Mouse (Mus musculus): ENCODE measurements around the gene Larp4b.
"Not testable (repeated sequence)": the region's sequence is repeated elsewhere in the genome, so short reads cannot be mapped to it uniquely, and the experiment has no call there.

The Larp4b gene

GRCm38 (mm10) chr13:9093316-9094155 lies at the start of gene Larp4b:
Larp4b (plus strand) TSS chr13:9093881.
- H3K27me3 ChIP-seq (ENCODE audit: control insufficient read depth, insufficient read depth, low read length, poor library complexity, severe bottlenecking), result no peaks in the 10 kb centered on the region
- DNase-seq (ENCODE audit: low read depth, low spot score), result peak; percentile 99
- H3K36me3 ChIP-seq (ENCODE audit: control insufficient read depth, insufficient read depth, low read length, poor library complexity, severe bottlenecking), result no peaks in the 10 kb centered on the region

DNA sequence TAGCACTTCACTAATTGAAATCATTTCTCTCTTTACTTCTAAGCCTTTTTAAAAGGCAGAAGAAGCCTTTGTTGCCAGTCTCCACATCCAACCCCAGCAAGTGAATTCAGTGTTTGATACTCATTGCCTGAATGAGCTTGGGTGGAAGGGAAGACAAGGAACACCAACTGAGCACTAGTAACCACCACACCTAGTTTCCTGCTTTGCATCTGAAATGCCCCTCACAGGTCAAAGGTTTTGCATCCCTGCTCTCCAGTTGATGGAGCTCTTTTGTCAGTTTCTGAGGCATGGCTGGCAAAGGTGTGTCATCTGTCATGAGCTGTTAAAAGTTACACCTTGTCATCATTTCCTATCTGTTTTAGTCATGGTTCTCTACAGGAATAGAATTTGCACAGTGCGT lies 49.0 kb upstream of the Larp4b start:
- Histone ChIP-seq H3K36me3 (ENCODE audit: control insufficient read depth, insufficient read depth, low read length, poor library complexity, severe bottlenecking) (no peaks in the 10 kb centered on the region), H3K27me3 (ENCODE audit: control insufficient read depth, insufficient read depth, low read length, poor library complexity, severe bottlenecking) (no peaks in the 10 kb centered on the region)
- no peak for DNase-seq (ENCODE audit: low read depth, low spot score)

DNA sequence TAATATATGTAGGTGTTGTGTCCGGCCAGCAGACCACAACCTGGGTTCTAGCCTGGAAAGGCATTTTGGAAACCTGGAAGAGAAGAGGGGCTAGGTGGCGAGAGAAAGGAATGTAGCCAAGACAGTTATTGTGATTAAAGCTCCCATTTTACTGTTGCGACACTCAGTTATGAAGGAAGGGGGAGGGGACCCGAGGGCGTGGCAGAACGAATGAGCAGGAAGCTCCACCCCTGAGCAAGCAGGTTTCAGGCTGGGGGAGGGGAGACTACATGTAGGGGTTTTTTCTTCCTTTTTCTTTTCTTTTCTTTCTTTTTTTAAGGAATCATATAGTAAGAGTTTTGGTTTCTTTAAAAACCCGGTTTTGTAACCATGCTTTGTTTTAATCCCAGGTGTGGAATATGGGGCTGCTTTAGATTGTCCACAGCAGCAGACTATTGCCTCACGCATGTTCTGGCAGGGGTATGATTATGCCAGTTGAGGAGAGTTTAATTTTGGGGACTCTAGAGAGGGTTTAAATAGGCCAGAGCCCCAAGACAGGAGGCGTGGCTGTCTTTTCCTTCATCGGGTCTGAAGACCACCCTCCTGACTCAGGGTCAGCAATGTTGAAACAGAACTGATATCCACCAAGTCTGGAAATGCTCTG lies 41.5 kb upstream of the Larp4b start:
- H3K27me3 ChIP-seq (ENCODE audit: control insufficient read depth, insufficient read depth, low read length, poor library complexity, severe bottlenecking); DNase-seq (ENCODE audit: low read depth, low spot score): not testable (repeated sequence)

GRCm38 (mm10) chr13:9057277-9057676 lies 36.4 kb upstream of the Larp4b start:
- H3K36me3 ChIP-seq (ENCODE audit: control insufficient read depth, insufficient read depth, low read length, poor library complexity, severe bottlenecking), result no peaks in the 10 kb centered on the region

More for the DNA sequence above, 41.5 kb upstream of the Larp4b start:
- not testable (repeated sequence) for H3K36me3 ChIP-seq (ENCODE audit: control insufficient read depth, insufficient read depth, low read length, poor library complexity, severe bottlenecking)

DNA sequence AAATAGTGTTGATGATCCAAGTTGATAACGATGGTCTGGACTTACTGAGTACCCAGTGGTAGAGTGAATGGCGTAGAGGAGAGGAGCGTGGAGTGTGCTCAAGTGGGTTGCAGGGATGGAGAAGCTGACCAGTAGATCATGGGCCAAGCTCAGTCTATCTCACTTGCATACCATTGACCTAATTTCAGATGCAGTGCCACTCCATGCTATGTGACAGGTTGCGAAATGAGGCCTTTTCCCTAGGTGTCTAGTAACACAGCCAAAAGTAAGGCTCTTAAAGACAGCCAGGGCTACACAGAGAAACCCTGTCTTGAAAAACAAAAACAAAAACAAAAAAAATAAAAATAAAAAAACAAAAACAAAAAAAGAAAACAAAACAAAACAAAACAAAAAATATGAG lies 35.0 kb upstream of the Larp4b start:
- no peak for DNase-seq (ENCODE audit: low read depth, low spot score)
- Histone ChIP-seq H3K36me3 (ENCODE audit: control insufficient read depth, insufficient read depth, low read length, poor library complexity, severe bottlenecking) (no peaks in the 10 kb centered on the region), H3K27me3 (ENCODE audit: control insufficient read depth, insufficient read depth, low read length, poor library complexity, severe bottlenecking) (no peaks in the 10 kb centered on the region)

More at GRCm38 (mm10) chr13:9057277-9057676, 36.4 kb upstream of the Larp4b start:
- no peaks in the 10 kb centered on the region for H3K27me3 ChIP-seq (ENCODE audit: control insufficient read depth, insufficient read depth, low read length, poor library complexity, severe bottlenecking)
- DNase-seq (ENCODE audit: low read depth, low spot score), result no peak

DNA sequence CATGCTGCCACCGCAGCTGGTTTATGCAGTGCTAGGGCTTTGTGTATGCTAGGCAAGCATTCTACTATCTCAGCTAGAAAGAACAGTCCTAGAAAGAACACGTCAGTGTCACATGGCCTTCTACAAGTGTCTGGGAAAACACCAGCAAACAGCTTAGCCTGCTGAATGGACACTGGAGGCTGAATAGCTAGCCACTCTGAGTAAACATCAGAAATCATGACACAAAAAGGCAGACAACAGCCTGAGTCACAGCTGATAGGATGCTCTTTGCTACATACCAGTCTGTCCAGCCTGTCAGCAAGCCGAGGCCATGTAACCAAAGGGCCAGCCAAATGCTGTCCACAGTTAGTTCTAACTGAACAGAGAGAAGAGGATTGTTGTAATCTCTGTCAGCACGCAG lies 32.3 kb upstream of the Larp4b start:
- Histone ChIP-seq H3K27me3 (ENCODE audit: control insufficient read depth, insufficient read depth, low read length, poor library complexity, severe bottlenecking) (no peaks in the 10 kb centered on the region), H3K36me3 (ENCODE audit: control insufficient read depth, insufficient read depth, low read length, poor library complexity, severe bottlenecking) (no peaks in the 10 kb centered on the region)
- DNase-seq (ENCODE audit: low read depth, low spot score), result no peak

DNA sequence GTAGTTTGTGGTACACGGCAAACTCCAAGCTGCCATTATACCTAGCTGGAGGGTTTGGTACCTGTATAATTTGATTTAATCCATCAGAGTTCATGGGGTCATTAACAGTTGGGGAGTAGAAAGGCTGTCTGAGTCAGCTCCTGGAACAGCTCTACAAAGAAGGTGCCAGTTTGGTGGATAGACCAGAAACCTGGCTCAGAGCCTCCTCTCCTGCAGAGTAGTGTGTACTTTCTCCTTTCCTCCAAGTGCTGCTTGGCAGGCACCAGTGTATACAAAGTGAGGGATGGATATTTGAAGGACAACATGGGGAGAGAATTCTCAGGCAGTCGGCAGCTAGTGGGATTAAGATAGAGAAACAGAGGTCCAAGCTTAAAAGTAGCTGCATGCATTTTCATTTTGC lies 29.5 kb upstream of the Larp4b start:
- H3K36me3 ChIP-seq (ENCODE audit: control insufficient read depth, insufficient read depth, low read length, poor library complexity, severe bottlenecking), result no peaks in the 10 kb centered on the region
- no peak for DNase-seq (ENCODE audit: low read depth, low spot score)
- H3K27me3 ChIP-seq (ENCODE audit: control insufficient read depth, insufficient read depth, low read length, poor library complexity, severe bottlenecking), result no peaks in the 10 kb centered on the region

GRCm38 (mm10) chr13:9066107-9066506 lies 27.6 kb upstream of the Larp4b start:
- H3K27me3 ChIP-seq (ENCODE audit: control insufficient read depth, insufficient read depth, low read length, poor library complexity, severe bottlenecking), result no peaks in the 10 kb centered on the region
- H3K36me3 ChIP-seq (ENCODE audit: control insufficient read depth, insufficient read depth, low read length, poor library complexity, severe bottlenecking), result no peaks in the 10 kb centered on the region
- DNase-seq (ENCODE audit: low read depth, low spot score), result no peak

DNA sequence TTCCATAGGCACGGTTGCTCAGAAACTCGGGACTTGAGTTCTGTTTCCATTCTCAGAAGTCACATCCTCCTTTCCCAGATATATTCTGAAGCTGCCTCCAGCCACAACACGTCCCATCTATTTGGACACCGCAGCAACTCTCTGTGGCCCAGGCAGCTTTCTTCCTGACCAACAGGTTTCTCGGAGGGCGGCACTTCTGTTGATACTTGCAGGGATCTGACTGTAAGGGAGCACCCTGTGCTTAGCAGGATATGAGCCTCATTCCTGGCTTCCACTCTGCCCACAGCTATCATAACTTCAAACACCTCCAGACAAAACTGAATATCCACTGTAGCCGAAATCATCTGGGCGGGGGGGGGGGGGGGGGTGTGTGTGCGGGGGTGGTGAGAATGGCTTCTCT lies 22.7 kb upstream of the Larp4b start:
- no peak for DNase-seq (ENCODE audit: low read depth, low spot score)
- no peaks in the 10 kb centered on the region for H3K36me3 ChIP-seq (ENCODE audit: control insufficient read depth, insufficient read depth, low read length, poor library complexity, severe bottlenecking)
- H3K27me3 ChIP-seq (ENCODE audit: control insufficient read depth, insufficient read depth, low read length, poor library complexity, severe bottlenecking), result no peaks in the 10 kb centered on the region

DNA sequence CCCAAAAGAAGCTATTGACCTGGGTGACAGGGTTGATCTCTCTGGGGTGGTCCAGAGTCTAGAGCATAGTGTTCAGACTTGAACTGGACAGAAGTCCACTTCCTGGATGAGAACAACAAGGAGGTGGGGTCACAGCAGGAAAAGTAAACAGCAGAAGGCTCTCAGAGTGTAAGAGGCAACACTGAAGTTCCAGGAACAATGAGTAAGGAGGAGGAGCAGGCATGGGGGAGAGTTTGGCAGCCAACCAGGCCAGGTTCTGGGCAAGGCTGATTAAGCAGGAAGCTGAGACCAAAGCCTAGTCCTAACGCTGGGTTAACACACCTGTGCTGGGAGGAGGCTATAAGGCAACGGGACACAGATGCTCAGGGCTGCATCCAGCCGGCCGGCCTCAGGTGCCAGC lies 19.9 kb upstream of the Larp4b start:
- Histone ChIP-seq H3K36me3 (ENCODE audit: control insufficient read depth, insufficient read depth, low read length, poor library complexity, severe bottlenecking) (no peaks in the 10 kb centered on the region), H3K27me3 (ENCODE audit: control insufficient read depth, insufficient read depth, low read length, poor library complexity, severe bottlenecking) (no peaks in the 10 kb centered on the region)
- DNase-seq (ENCODE audit: low read depth, low spot score), result no peak

DNA sequence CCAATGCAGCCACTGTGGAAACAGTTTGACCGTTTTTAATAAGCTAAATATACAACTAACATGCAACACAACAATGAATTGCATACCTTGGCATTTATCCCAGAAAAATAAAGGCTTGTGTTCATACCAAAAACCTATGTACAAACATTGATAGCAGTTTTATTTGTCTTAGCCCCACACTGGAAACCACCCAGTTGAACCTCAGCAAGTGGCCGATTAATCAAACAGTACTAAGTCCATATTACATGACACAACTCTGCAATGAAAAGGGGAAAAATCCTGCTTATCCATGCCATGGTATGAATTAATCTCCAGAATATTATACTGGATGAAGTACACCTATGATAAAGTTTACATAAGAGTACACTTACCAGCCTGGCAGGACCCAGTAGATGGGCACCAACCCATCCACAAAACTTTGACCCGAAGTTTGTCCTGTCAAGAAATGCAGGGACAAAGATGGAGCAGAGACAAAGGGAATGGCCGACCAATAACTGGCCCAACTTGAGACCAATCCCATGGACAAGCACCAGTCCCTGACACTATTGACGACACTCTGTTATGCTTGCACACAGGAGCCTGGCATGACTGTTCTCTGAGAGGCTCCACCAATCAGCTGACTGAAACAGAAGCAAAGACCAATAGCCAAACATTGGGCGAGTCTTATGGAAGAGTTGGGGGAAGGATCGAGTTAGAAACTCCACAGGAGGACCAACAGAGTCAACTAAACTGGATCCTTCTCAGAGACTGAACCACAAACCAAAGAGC lies 17.7 kb upstream of the Larp4b start:
- H3K36me3 ChIP-seq (ENCODE audit: control insufficient read depth, insufficient read depth, low read length, poor library complexity, severe bottlenecking), result no peaks in the 10 kb centered on the region
- no peak for DNase-seq (ENCODE audit: low read depth, low spot score)
- no peaks in the 10 kb centered on the region for H3K27me3 ChIP-seq (ENCODE audit: control insufficient read depth, insufficient read depth, low read length, poor library complexity, severe bottlenecking)

- Histone ChIP-seq H3K27me3 (ENCODE audit: control insufficient read depth, insufficient read depth, low read length, poor library complexity, severe bottlenecking) (no peaks in the 10 kb centered on the region), H3K36me3 (ENCODE audit: control insufficient read depth, insufficient read depth, low read length, poor library complexity, severe bottlenecking) (no peaks in the 10 kb centered on the region)
- DNase-seq (ENCODE audit: low read depth, low spot score), result no peak
Measured at GRCm38 (mm10) chr13:9082128-9082883, 11.4 kb upstream of the Larp4b start.

- peak; percentile 19 for DNase-seq (ENCODE audit: low read depth, low spot score)
- H3K36me3 ChIP-seq (ENCODE audit: control insufficient read depth, insufficient read depth, low read length, poor library complexity, severe bottlenecking), result no peaks in the 10 kb centered on the region
- H3K27me3 ChIP-seq (ENCODE audit: control insufficient read depth, insufficient read depth, low read length, poor library complexity, severe bottlenecking), result no peaks in the 10 kb centered on the region
Measured at GRCm38 (mm10) chr13:9094186-9094980, 702 bp downstream of the Larp4b start.

- DNase-seq (ENCODE audit: low read depth, low spot score), result no peak
- no peaks in the 10 kb centered on the region for H3K27me3 ChIP-seq (ENCODE audit: control insufficient read depth, insufficient read depth, low read length, poor library complexity, severe bottlenecking)
- no peaks in the 10 kb centered on the region for H3K36me3 ChIP-seq (ENCODE audit: control insufficient read depth, insufficient read depth, low read length, poor library complexity, severe bottlenecking)
Measured at GRCm38 (mm10) chr13:9099289-9099688, 5.6 kb downstream of the Larp4b start.
